Mouse (Mus musculus): Measurements from ENCODE around the gene Smad1. TPM values are rescaled to one million over a fixed set of nuclear protein-coding genes. Genes with fewer than 3 reads are reported as not detected.
"Not testable (repeated sequence)": the region's sequence is repeated elsewhere in the genome, so short reads cannot be mapped to it uniquely, and the experiment has no call there.

Smad1 gene
- 34.8 and 49.4 TPM in 2 replicates for polyA plus RNA-seq (2012; rRNA removed)

GRCm38 (mm10) chr8:79398994-79399650 lies at the start of gene Smad1:
Smad1 (minus strand) TSS chr8:79399518.
- 1% methylated on average over 72 of the region's 80 CpGs for WGBS
- DNase-seq (ENCODE audit: low read depth, low spot score), result peak; percentile 72

- no peak for DNase-seq (ENCODE audit: low read depth, low spot score)
- WGBS, result 37% methylated on average over 10 of the region's 10 CpGs
Measured at GRCm38 (mm10) chr8:79447260-79447853, 48.0 kb upstream of the Smad1 start.

- DNase-seq (ENCODE audit: low read depth, low spot score), result no peak
- 84% methylated on average over 14 of the region's 14 CpGs for WGBS
Measured at GRCm38 (mm10) chr8:79443460-79444098, 44.3 kb upstream of the Smad1 start.

GRCm38 (mm10) chr8:79433953-79434500 lies 34.7 kb upstream of the Smad1 start:
- WGBS, result 32% methylated on average over 4 of the region's 4 CpGs
- no peak for DNase-seq (ENCODE audit: low read depth, low spot score)

GRCm38 (mm10) chr8:79414907-79415306 lies 15.6 kb upstream of the Smad1 start:
- 34% methylated on average over 5 of the region's 5 CpGs for WGBS
- DNase-seq (ENCODE audit: low read depth, low spot score), result peak; percentile 54

GRCm38 (mm10) chr8:79410501-79410900 lies 11.2 kb upstream of the Smad1 start:
- 76% methylated on average over 1 of the region's 1 CpGs for WGBS
- DNase-seq (ENCODE audit: low read depth, low spot score), result no peak

- DNase-seq (ENCODE audit: low read depth, low spot score), result not testable (repeated sequence)
- WGBS, result 82% methylated on average over 1 of the region's 1 CpGs
Measured at GRCm38 (mm10) chr8:79407356-79407755, 8.0 kb upstream of the Smad1 start.

GRCm38 (mm10) chr8:79404895-79405557 lies 5.7 kb upstream of the Smad1 start:
- peak; percentile 46 for DNase-seq (ENCODE audit: low read depth, low spot score)
- WGBS, result 30% methylated on average over 6 of the region's 6 CpGs

GRCm38 (mm10) chr8:79400671-79401070 lies 1.4 kb upstream of the Smad1 start:
- WGBS, result 78% methylated on average over 2 of the region's 2 CpGs
- no peak for DNase-seq (ENCODE audit: low read depth, low spot score)

GRCm38 (mm10) chr8:79398251-79398981 lies 902 bp downstream of the Smad1 start:
- 1% methylated on average over 61 of the region's 68 CpGs for WGBS
- no peak for DNase-seq (ENCODE audit: low read depth, low spot score)

GRCm38 (mm10) chr8:79397705-79398250 lies 1.5 kb downstream of the Smad1 start:
- no peak for DNase-seq (ENCODE audit: low read depth, low spot score)
- 18% methylated on average over 7 of the region's 7 CpGs for WGBS

- no peak for DNase-seq (ENCODE audit: low read depth, low spot score)
- WGBS, result 75% methylated on average over 6 of the region's 6 CpGs
Measured at GRCm38 (mm10) chr8:79396911-79397310, 2.4 kb downstream of the Smad1 start.

- 77% methylated on average over 9 of the region's 9 CpGs for WGBS
- DNase-seq (ENCODE audit: low read depth, low spot score), result no peak
Measured at GRCm38 (mm10) chr8:79394009-79394408, 5.3 kb downstream of the Smad1 start.

- WGBS, result 84% methylated on average over 5 of the region's 5 CpGs
- DNase-seq (ENCODE audit: low read depth, low spot score), result no peak
Measured at GRCm38 (mm10) chr8:79393215-79393614, 6.1 kb downstream of the Smad1 start.

GRCm38 (mm10) chr8:79392649-79393048 lies 6.7 kb downstream of the Smad1 start:
- no peak for DNase-seq (ENCODE audit: low read depth, low spot score)
- WGBS, result 14% methylated on average over 6 of the region's 6 CpGs

- no peak for DNase-seq (ENCODE audit: low read depth, low spot score)
- WGBS, result 86% methylated on average over 13 of the region's 13 CpGs
Measured at GRCm38 (mm10) chr8:79391454-79391853, 7.9 kb downstream of the Smad1 start.

- WGBS, result 86% methylated on average over 23 of the region's 23 CpGs
- DNase-seq (ENCODE audit: low read depth, low spot score), result no peak
Measured at GRCm38 (mm10) chr8:79389074-79389786, 10.1 kb downstream of the Smad1 start.

GRCm38 (mm10) chr8:79386831-79387230 lies 12.5 kb downstream of the Smad1 start:
- DNase-seq (ENCODE audit: low read depth, low spot score), result no peak
- WGBS, result 58% methylated on average over 5 of the region's 5 CpGs

- 84% methylated on average over 6 of the region's 6 CpGs for WGBS
- DNase-seq (ENCODE audit: low read depth, low spot score), result no peak
Measured at GRCm38 (mm10) chr8:79386358-79386757, 13.0 kb downstream of the Smad1 start.

Data from large intestine, adult 2 months (tissue).